Mouse (Mus musculus) gastrocnemius, postnatal 10 days (tissue): ENCODE data around the gene Ankrd39. TPM values are rescaled to one million over a fixed set of nuclear protein-coding genes. Genes with fewer than 3 reads are reported as not detected.
A peak's percentile ranks its signal among the peaks of the same experiment; 100 is the strongest.

Experiments used
- DNase-seq: peaks from one replicate; pipeline ENCODE4 v3.0.0; 2021; ENCODE audit warnings: mixed read lengths
- total RNA-seq, 2 experiments: library from RNA; stranded (reverse); gene quantifications; 2 replicates each; pipeline ENCODE4 v1.2.3; 2021

The Ankrd39 gene
- total RNA-seq, 2 experiments from 2014 or later: 10.9 to 11.4 TPM

GRCm38 (mm10) chr1:36529274-36529673, 18.0 kb downstream of the Ankrd39 start:
- no peak for DNase-seq

- DNase-seq: no peak
Observed at GRCm38 (mm10) chr1:36528351-36528750, 18.9 kb downstream of the Ankrd39 start.

GRCm38 (mm10) chr1:36526903-36527302, 20.3 kb downstream of the Ankrd39 start:
- DNase-seq: no peak

- no peak for DNase-seq
Observed at GRCm38 (mm10) chr1:36525774-36526173, 21.5 kb downstream of the Ankrd39 start.

GRCm38 (mm10) chr1:36524058-36524457, 23.2 kb downstream of the Ankrd39 start:
- DNase-seq: no peak

GRCm38 (mm10) chr1:36523332-36524013, 23.8 kb downstream of the Ankrd39 start:
- no peak for DNase-seq

- DNase-seq: no peak
Observed at GRCm38 (mm10) chr1:36522210-36522609, 25.0 kb downstream of the Ankrd39 start.

GRCm38 (mm10) chr1:36519626-36520025, 27.6 kb downstream of the Ankrd39 start:
- DNase-seq: no peak

GRCm38 (mm10) chr1:36518259-36518658, 29.0 kb downstream of the Ankrd39 start:
- no peak for DNase-seq

GRCm38 (mm10) chr1:36513718-36514117, 33.5 kb downstream of the Ankrd39 start:
- no peak for DNase-seq

- no peak for DNase-seq
Observed at GRCm38 (mm10) chr1:36513310-36513709, 33.9 kb downstream of the Ankrd39 start.

GRCm38 (mm10) chr1:36512966-36513280, 34.3 kb downstream of the Ankrd39 start:
- DNase-seq: no peak

GRCm38 (mm10) chr1:36512089-36512965, 34.9 kb downstream of the Ankrd39 start:
- peak; percentile 62 for DNase-seq

GRCm38 (mm10) chr1:36511289-36512021, 35.8 kb downstream of the Ankrd39 start, which contains the start of gene Cnnm3:
Gene Cnnm3 (plus strand): TSS chr1:36511867.
- peak; percentile 100 for DNase-seq

- no peak for DNase-seq
Observed at GRCm38 (mm10) chr1:36508238-36508637, 39.0 kb downstream of the Ankrd39 start.

GRCm38 (mm10) chr1:36501261-36501660, 46.0 kb downstream of the Ankrd39 start:
- DNase-seq: peak; percentile 83

GRCm38 (mm10) chr1:36497312-36497711, 49.9 kb downstream of the Ankrd39 start:
- DNase-seq: no peak

GRCm38 (mm10) chr1:36496719-36497118, 50.5 kb downstream of the Ankrd39 start:
- DNase-seq: no peak

GRCm38 (mm10) chr1:36493299-36493698, 53.9 kb downstream of the Ankrd39 start:
- no peak for DNase-seq

GRCm38 (mm10) chr1:36492416-36493139, 54.7 kb downstream of the Ankrd39 start:
- peak; percentile 63 for DNase-seq

- DNase-seq: no peak
Observed at GRCm38 (mm10) chr1:36489661-36490060, 57.6 kb downstream of the Ankrd39 start.
